ENCODE assay signal across 16 mouse cellular contexts in the genomic region with DNA sequence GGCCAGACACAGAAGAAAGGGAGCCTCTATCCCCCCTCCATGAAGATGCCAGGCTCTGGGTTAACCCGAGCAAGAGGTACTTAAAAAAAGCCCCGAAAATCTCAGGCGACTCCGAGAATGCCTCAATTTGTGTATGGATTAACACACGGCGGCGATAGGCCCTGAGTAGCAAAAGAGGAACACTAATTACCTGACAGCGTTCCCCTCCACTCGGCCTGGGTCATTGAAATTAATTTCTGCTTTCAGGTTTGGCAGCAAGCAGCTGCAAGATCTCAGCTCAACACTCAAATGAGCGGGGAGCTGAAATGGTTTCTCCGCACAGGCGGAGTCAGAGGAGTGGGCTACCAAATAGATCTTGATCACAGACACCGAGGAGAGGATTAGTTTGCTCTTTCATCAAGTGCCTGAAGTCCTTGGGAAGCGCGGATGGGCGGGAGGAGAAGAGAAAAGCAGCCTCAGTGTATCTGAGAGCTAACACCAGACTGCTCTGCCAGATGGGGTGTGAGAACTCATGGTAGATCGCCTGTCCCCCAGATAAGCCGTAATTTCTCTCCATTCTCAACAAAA.
DNase-seq lines count a peak whose midpoint lies in the region; ATAC-seq and TF ChIP-seq lines count a peak whose summit lies in the region.
"Had no signal": no experiment of that assay in that cellular context is flagged by ENCODE, and none has a peak within 500 bp of the region (broad histone marks: within the 10 kb centered on the region; RNA-seq: fewer than 3 reads in every experiment).

No protein-coding gene starts in this region.

- no peaks in the 10 kb centered on the region for H3K27me3 ChIP-seq in intestine, embryonic 16.5 days (replicated peaks; ENCODE audit: control insufficient read depth, insufficient read depth, low read length)
- no peaks in the 10 kb centered on the region for H3K27me3 ChIP-seq in intestine, embryonic 15.5 days (replicated peaks)
- H3K27me3 ChIP-seq in thymus, adult 2 months (ENCODE audit: control insufficient read depth, insufficient read depth, low read length): no peaks in the 10 kb centered on the region
- peaks cover 3% of the 10 kb centered on the region; the same call in 1 of the 2 replicates for H3K27me3 ChIP-seq in forebrain, embryonic 16.5 days (replicated peaks; ENCODE audit: control insufficient read depth, insufficient read depth, low read length)
- H3K27me3 ChIP-seq: embryonic facial prominence, embryonic 15.5 days; megakaryocyte, embryonic 14.5 days had no signal

- no peaks in the 10 kb centered on the region for H3K36me3 ChIP-seq in intestine, embryonic 16.5 days (ENCODE audit: control insufficient read depth, insufficient read depth, low read length)
- H3K36me3 ChIP-seq in intestine, embryonic 15.5 days: no peaks in the 10 kb centered on the region
- no peaks in the 10 kb centered on the region for H3K36me3 ChIP-seq in thymus, adult 2 months (ENCODE audit: control insufficient read depth, insufficient read depth, low read length)
- no peaks in the 10 kb centered on the region for H3K36me3 ChIP-seq in forebrain, embryonic 16.5 days (ENCODE audit: control insufficient read depth, insufficient read depth)
- H3K36me3 ChIP-seq: embryonic facial prominence, embryonic 15.5 days had no signal

- WGBS in intestine, embryonic 16.5 days: 42% methylated on average over 18 of the region's 18 CpGs
- 35% methylated on average over 18 of the region's 18 CpGs for WGBS in intestine, embryonic 15.5 days
- WGBS in thymus, adult 2 months: 77% methylated on average over 18 of the region's 18 CpGs
- WGBS in forebrain, embryonic 16.5 days: 9% methylated on average over 18 of the region's 18 CpGs

- H3K9me3 ChIP-seq in intestine, embryonic 16.5 days (ENCODE audit: control insufficient read depth, low read length): no peaks in the 10 kb centered on the region
- no peaks in the 10 kb centered on the region for H3K9me3 ChIP-seq in intestine, embryonic 15.5 days
- H3K9me3 ChIP-seq in forebrain, embryonic 16.5 days (ENCODE audit: control insufficient read depth, low read length): no peaks in the 10 kb centered on the region
- H3K9me3 ChIP-seq: embryonic facial prominence, embryonic 15.5 days; megakaryocyte, embryonic 14.5 days had no signal

- intact Hi-C loops in left cerebral cortex, postnatal 4 days (cut with DNase I): no loop called here

- no peak for TF ChIP-seq CTCF in thymus, adult 2 months (IDR thresholded peaks at IDR 0.05; ENCODE audit: borderline replicate concordance, control insufficient read depth, extremely low read depth, insufficient read depth, low read length, poor library complexity)

- DNase-seq in thymus, adult 2 months: no peak
- DNase-seq in thymus, postnatal 25 days: no peak
- no peak for DNase-seq in left cerebral cortex, postnatal 4 days
- no peak for DNase-seq in right cerebral cortex, postnatal 25 days
- no peak for DNase-seq in cerebellum, postnatal 10 days
- DNase-seq: adrenal gland, adult 2 months; cerebellum, adult 11 months; gastrocnemius, postnatal 10 days; kidney, adult 11 months had no signal

- 0 out of 2 replicates have a peak, but pooled peaks have one; percentile 23 for TF ChIP-seq POLR2A in thymus, adult 2 months (IDR thresholded peaks at IDR 0.05; ENCODE audit: control insufficient read depth, extremely low read depth, insufficient read depth, low read length, poor library complexity)

- peaks cover 9% of the 10 kb centered on the region; the same call in 1 of the 2 replicates for H3K4me1 ChIP-seq in intestine, embryonic 16.5 days (ENCODE audit: control insufficient read depth, insufficient read depth, low read length)
- H3K4me1 ChIP-seq in intestine, embryonic 15.5 days (replicated peaks): peaks cover 24% of the 10 kb centered on the region
- peaks cover 45% of the 10 kb centered on the region for H3K4me1 ChIP-seq in thymus, adult 2 months (replicated peaks; ENCODE audit: control insufficient read depth, insufficient read depth, low read length)
- peaks cover 18% of the 10 kb centered on the region for H3K4me1 ChIP-seq in forebrain, embryonic 16.5 days (replicated peaks; ENCODE audit: control insufficient read depth, insufficient read depth, low read length)

- ATAC-seq in intestine, embryonic 16.5 days: no peak
- ATAC-seq in intestine, embryonic 15.5 days: no peak
- peak; percentile 37; the same call in 1 of the 2 replicates for ATAC-seq in forebrain, embryonic 16.5 days
- ATAC-seq: CD4-positive, CD25-positive, alpha-beta regulatory T cell, adult 4 months had no signal

- H3K4me2 ChIP-seq in intestine, embryonic 16.5 days (ENCODE audit: low read depth, low read length): 0 out of 2 replicates have a peak overlapping the region, but pooled peaks have one; percentile 14
- no peak overlapping the region for H3K4me2 ChIP-seq in intestine, embryonic 15.5 days (replicated peaks)
- H3K4me2 ChIP-seq in forebrain, embryonic 16.5 days (ENCODE audit: low read length): peak overlapping the region; percentile 29
- H3K4me2 ChIP-seq: embryonic facial prominence, embryonic 15.5 days; liver, embryonic 11.5 days had no signal

- no peak overlapping the region for H3K27ac ChIP-seq in intestine, embryonic 16.5 days (ENCODE audit: low read length)
- H3K27ac ChIP-seq in intestine, embryonic 15.5 days: no peak overlapping the region
- no peak overlapping the region for H3K27ac ChIP-seq in thymus, adult 2 months (ENCODE audit: control insufficient read depth, insufficient read depth, low read length)
- H3K27ac ChIP-seq in forebrain, embryonic 16.5 days (ENCODE audit: low read length): no peak overlapping the region
- H3K27ac ChIP-seq: embryonic facial prominence, embryonic 15.5 days had no signal

- no peak overlapping the region for H3K9ac ChIP-seq in intestine, embryonic 16.5 days (ENCODE audit: low read depth, low read length)
- H3K9ac ChIP-seq in intestine, embryonic 15.5 days: no peak overlapping the region
- H3K9ac ChIP-seq in forebrain, embryonic 16.5 days (replicated peaks; ENCODE audit: low read depth, low read length): no peak overlapping the region
- H3K9ac ChIP-seq: embryonic facial prominence, embryonic 15.5 days had no signal

- no peak overlapping the region for H3K4me3 ChIP-seq in intestine, embryonic 16.5 days (ENCODE audit: low read length)
- H3K4me3 ChIP-seq in intestine, embryonic 15.5 days (replicated peaks): no peak overlapping the region
- no peak overlapping the region for H3K4me3 ChIP-seq in thymus, adult 2 months (ENCODE audit: control insufficient read depth, insufficient read depth, low read length)
- no peak overlapping the region for H3K4me3 ChIP-seq in forebrain, embryonic 16.5 days (replicated peaks; ENCODE audit: low read length)
- H3K4me3 ChIP-seq: embryonic facial prominence, embryonic 15.5 days; megakaryocyte, embryonic 14.5 days had no signal
